Mouse (Mus musculus): Measurements from ENCODE around the gene Anapc16.

Gene Anapc16

GRCm38 (mm10) chr10:59971813-59972212 is 31.1 kb downstream of the Anapc16 start:
- DNase-seq (ENCODE audit: low read depth, low spot score): no peak

- DNase-seq (ENCODE audit: low read depth, low spot score): no peak
Measured at GRCm38 (mm10) chr10:59970450-59971062, 32.4 kb downstream of the Anapc16 start.

- no peak for DNase-seq (ENCODE audit: low read depth, low spot score)
Measured at GRCm38 (mm10) chr10:59969821-59970449, 33.0 kb downstream of the Anapc16 start.

- no peak for DNase-seq (ENCODE audit: low read depth, low spot score)
Measured at GRCm38 (mm10) chr10:59967309-59967942, 35.5 kb downstream of the Anapc16 start.

- no peak for DNase-seq (ENCODE audit: low read depth, low spot score)
Measured at GRCm38 (mm10) chr10:59966743-59967142, 36.2 kb downstream of the Anapc16 start.

GRCm38 (mm10) chr10:59965788-59966187 is 37.1 kb downstream of the Anapc16 start:
- DNase-seq (ENCODE audit: low read depth, low spot score): no peak

- no peak for DNase-seq (ENCODE audit: low read depth, low spot score)
Measured at GRCm38 (mm10) chr10:59965362-59965695, 37.6 kb downstream of the Anapc16 start.

GRCm38 (mm10) chr10:59964504-59965361 is 38.2 kb downstream of the Anapc16 start:
- DNase-seq (ENCODE audit: low read depth, low spot score): no peak

GRCm38 (mm10) chr10:59963609-59964008 is 39.3 kb downstream of the Anapc16 start:
- DNase-seq (ENCODE audit: low read depth, low spot score): no peak

GRCm38 (mm10) chr10:59959517-59959916 is 43.4 kb downstream of the Anapc16 start:
- DNase-seq (ENCODE audit: low read depth, low spot score): no peak

- no peak for DNase-seq (ENCODE audit: low read depth, low spot score)
Measured at GRCm38 (mm10) chr10:59958458-59958857, 44.5 kb downstream of the Anapc16 start.

GRCm38 (mm10) chr10:59957171-59958149 is 45.5 kb downstream of the Anapc16 start:
- DNase-seq (ENCODE audit: low read depth, low spot score): no peak

- DNase-seq (ENCODE audit: low read depth, low spot score): no peak
Measured at GRCm38 (mm10) chr10:59956681-59957080, 46.3 kb downstream of the Anapc16 start.

- DNase-seq (ENCODE audit: low read depth, low spot score): no peak
Measured at GRCm38 (mm10) chr10:59953564-59954039, 49.3 kb downstream of the Anapc16 start.

- no peak for DNase-seq (ENCODE audit: low read depth, low spot score)
Measured at GRCm38 (mm10) chr10:59952781-59953563, 50.0 kb downstream of the Anapc16 start.

- no peak for DNase-seq (ENCODE audit: low read depth, low spot score)
Measured at GRCm38 (mm10) chr10:59952152-59952780, 50.7 kb downstream of the Anapc16 start.

- peak; percentile 95 for DNase-seq (ENCODE audit: low read depth, low spot score)
Measured at GRCm38 (mm10) chr10:59951211-59952151, 51.5 kb downstream of the Anapc16 start, which contains the start of gene Ddit4. Gene Ddit4 (minus strand): TSS chr10:59951834.

- DNase-seq (ENCODE audit: low read depth, low spot score): no peak
Measured at GRCm38 (mm10) chr10:59950716-59951191, 52.2 kb downstream of the Anapc16 start.
